Mouse (Mus musculus): Measurements from ENCODE around the gene Pde6g.

- TF ChIP-seq UBTF (IDR thresholded peaks at IDR 0.05; ENCODE audit: borderline replicate concordance, insufficient read depth, low read depth, low read length) = no peak
- no peak for TF ChIP-seq MAX (IDR thresholded peaks at IDR 0.05; ENCODE audit: low read length)
- TF ChIP-seq JUND (IDR thresholded peaks at IDR 0.05; ENCODE audit: low read depth, low read length) = no peak
- no peak for TF ChIP-seq EP300 (IDR thresholded peaks at IDR 0.05; ENCODE audit: low read depth in 1 of 2, low read length in 2 of 2)
Observed at GRCm38 (mm10) chr11:120498226-120498625, 44.9 kb upstream of the Pde6g start.

Data from MEL (cell line).